Mouse (Mus musculus): ENCODE results near the gene Tlr8. TPM values are rescaled to one million over a fixed set of nuclear protein-coding genes. Genes with fewer than 3 reads are reported as not detected.

Tlr8 gene
- polyA plus RNA-seq, 1 experiment from 2014 or later = 0.85 TPM

GRCm38 (mm10) chrX:167229819-167230218 lies 34.3 kb downstream of the Tlr8 start:
- Histone ChIP-seq H3K27ac (ENCODE audit: low read length) (no peak overlapping the region), H3K9ac (ENCODE audit: low read length) (no peak overlapping the region), H3K4me2 (ENCODE audit: low read depth, low read length) (no peak overlapping the region), H3K9me3 (ENCODE audit: control insufficient read depth, low read length) (no peaks in the 10 kb centered on the region), H3K27me3 (ENCODE audit: control insufficient read depth, insufficient read depth, low read depth, low read length) (0 out of 2 replicates have a peak, but pooled peaks cover 2% of the 10 kb centered on the region), H3K36me3 (ENCODE audit: control insufficient read depth, insufficient read depth, low read length) (no peaks in the 10 kb centered on the region), H3K4me3 (ENCODE audit: low read length) (no peak overlapping the region), H3K4me1 (replicated peaks; ENCODE audit: control insufficient read depth, insufficient read depth, low read length) (no peaks in the 10 kb centered on the region)
- ATAC-seq (ENCODE audit: low read depth) = no peak
- 59% methylated on average over 1 of the region's 1 CpGs for WGBS

GRCm38 (mm10) chrX:167229206-167229605 lies 34.9 kb downstream of the Tlr8 start:
- 39% methylated on average over 6 of the region's 6 CpGs for WGBS
- H3K9me3 ChIP-seq (ENCODE audit: control insufficient read depth, low read length) = no peaks in the 10 kb centered on the region
- no peak overlapping the region for H3K4me2 ChIP-seq (ENCODE audit: low read depth, low read length)
- H3K27ac ChIP-seq (ENCODE audit: low read length) = no peak overlapping the region
- H3K36me3 ChIP-seq (ENCODE audit: control insufficient read depth, insufficient read depth, low read length) = no peaks in the 10 kb centered on the region
- H3K9ac ChIP-seq (ENCODE audit: low read length) = no peak overlapping the region
- no peak overlapping the region for H3K4me3 ChIP-seq (ENCODE audit: low read length)
- H3K27me3 ChIP-seq (ENCODE audit: control insufficient read depth, insufficient read depth, low read depth, low read length) = no peaks in the 10 kb centered on the region
- H3K4me1 ChIP-seq (replicated peaks; ENCODE audit: control insufficient read depth, insufficient read depth, low read length) = no peaks in the 10 kb centered on the region
- no peak for ATAC-seq (ENCODE audit: low read depth)

GRCm38 (mm10) chrX:167227756-167228155 lies 36.4 kb downstream of the Tlr8 start:
- Histone ChIP-seq H3K27ac (ENCODE audit: low read length) (no peak overlapping the region), H3K9ac (ENCODE audit: low read length) (no peak overlapping the region), H3K27me3 (ENCODE audit: control insufficient read depth, insufficient read depth, low read depth, low read length) (no peaks in the 10 kb centered on the region), H3K4me3 (ENCODE audit: low read length) (no peak overlapping the region), H3K36me3 (ENCODE audit: control insufficient read depth, insufficient read depth, low read length) (no peaks in the 10 kb centered on the region), H3K9me3 (ENCODE audit: control insufficient read depth, low read length) (no peaks in the 10 kb centered on the region), H3K4me1 (replicated peaks; ENCODE audit: control insufficient read depth, insufficient read depth, low read length) (no peaks in the 10 kb centered on the region), H3K4me2 (ENCODE audit: low read depth, low read length) (no peak overlapping the region)
- no peak for ATAC-seq (ENCODE audit: low read depth)
- WGBS = 89% methylated on average over 6 of the region's 6 CpGs

GRCm38 (mm10) chrX:167227138-167227537 lies 37.0 kb downstream of the Tlr8 start:
- Histone ChIP-seq H3K4me2 (ENCODE audit: low read depth, low read length) (no peak overlapping the region), H3K4me1 (replicated peaks; ENCODE audit: control insufficient read depth, insufficient read depth, low read length) (no peaks in the 10 kb centered on the region), H3K9ac (ENCODE audit: low read length) (no peak overlapping the region), H3K4me3 (ENCODE audit: low read length) (no peak overlapping the region), H3K27ac (ENCODE audit: low read length) (no peak overlapping the region), H3K36me3 (ENCODE audit: control insufficient read depth, insufficient read depth, low read length) (no peaks in the 10 kb centered on the region), H3K9me3 (ENCODE audit: control insufficient read depth, low read length) (no peaks in the 10 kb centered on the region), H3K27me3 (ENCODE audit: control insufficient read depth, insufficient read depth, low read depth, low read length) (no peaks in the 10 kb centered on the region)
- 73% methylated on average over 7 of the region's 7 CpGs for WGBS
- ATAC-seq (ENCODE audit: low read depth) = no peak

- no peak for ATAC-seq (ENCODE audit: low read depth)
- no peaks in the 10 kb centered on the region for H3K36me3 ChIP-seq (ENCODE audit: control insufficient read depth, insufficient read depth, low read length)
- 83% methylated on average over 5 of the region's 5 CpGs for WGBS
Measured at GRCm38 (mm10) chrX:167226570-167226969, 37.6 kb downstream of the Tlr8 start.

GRCm38 (mm10) chrX:167212707-167213106 lies 51.4 kb downstream of the Tlr8 start:
- ATAC-seq (ENCODE audit: low read depth) = peak; percentile 66
- peak overlapping the region; percentile 65 for H3K27ac ChIP-seq (ENCODE audit: low read length)
- H3K4me1 ChIP-seq (replicated peaks; ENCODE audit: control insufficient read depth, insufficient read depth, low read length) = peaks cover 7% of the 10 kb centered on the region; the same call in 1 of the 2 replicates
- no peaks in the 10 kb centered on the region for H3K27me3 ChIP-seq (ENCODE audit: control insufficient read depth, insufficient read depth, low read depth, low read length)
- peak overlapping the region; percentile 31; the same call in 1 of the 2 replicates for H3K4me2 ChIP-seq (ENCODE audit: low read depth, low read length)
- 30% methylated on average over 8 of the region's 8 CpGs for WGBS
- no peaks in the 10 kb centered on the region for H3K9me3 ChIP-seq (ENCODE audit: control insufficient read depth, low read length)
- no peak overlapping the region for H3K9ac ChIP-seq (ENCODE audit: low read length)
- H3K4me3 ChIP-seq (ENCODE audit: low read length) = no peak overlapping the region
- H3K36me3 ChIP-seq (ENCODE audit: control insufficient read depth, insufficient read depth, low read length) = no peaks in the 10 kb centered on the region

More at GRCm38 (mm10) chrX:167226570-167226969, 37.6 kb downstream of the Tlr8 start:
- no peaks in the 10 kb centered on the region for H3K9me3 ChIP-seq (ENCODE audit: control insufficient read depth, low read length)
- H3K4me1 ChIP-seq (replicated peaks; ENCODE audit: control insufficient read depth, insufficient read depth, low read length) = no peaks in the 10 kb centered on the region
- no peaks in the 10 kb centered on the region for H3K27me3 ChIP-seq (ENCODE audit: control insufficient read depth, insufficient read depth, low read depth, low read length)
- no peak overlapping the region for H3K4me3 ChIP-seq (ENCODE audit: low read length)
- no peak overlapping the region for H3K9ac ChIP-seq (ENCODE audit: low read length)
- H3K4me2 ChIP-seq (ENCODE audit: low read depth, low read length) = no peak overlapping the region
- H3K27ac ChIP-seq (ENCODE audit: low read length) = no peak overlapping the region

GRCm38 (mm10) chrX:167211871-167212555 lies 52.1 kb downstream of the Tlr8 start:
- no peak overlapping the region for H3K4me3 ChIP-seq (ENCODE audit: low read length)
- H3K27ac ChIP-seq (ENCODE audit: low read length) = peak overlapping the region; percentile 65
- H3K4me2 ChIP-seq (ENCODE audit: low read depth, low read length) = 0 out of 2 replicates have a peak overlapping the region, but pooled peaks have one; percentile 11
- H3K9ac ChIP-seq (ENCODE audit: low read length) = peak overlapping the region; percentile 45; the same call in 1 of the 2 replicates
- ATAC-seq (ENCODE audit: low read depth) = no peak
- H3K36me3 ChIP-seq (ENCODE audit: control insufficient read depth, insufficient read depth, low read length) = no peaks in the 10 kb centered on the region
- 38% methylated on average over 9 of the region's 9 CpGs for WGBS
- no peaks in the 10 kb centered on the region for H3K9me3 ChIP-seq (ENCODE audit: control insufficient read depth, low read length)
- H3K27me3 ChIP-seq (ENCODE audit: control insufficient read depth, insufficient read depth, low read depth, low read length) = no peaks in the 10 kb centered on the region
- peaks cover 7% of the 10 kb centered on the region; the same call in 1 of the 2 replicates for H3K4me1 ChIP-seq (replicated peaks; ENCODE audit: control insufficient read depth, insufficient read depth, low read length)

GRCm38 (mm10) chrX:167210319-167210728 lies 53.8 kb downstream of the Tlr8 start:
- H3K9ac ChIP-seq (ENCODE audit: low read length) = peak overlapping the region; percentile 35
- no peak for ATAC-seq (ENCODE audit: low read depth)
- WGBS = 24% methylated on average over 6 of the region's 6 CpGs
- H3K9me3 ChIP-seq (ENCODE audit: control insufficient read depth, low read length) = no peaks in the 10 kb centered on the region
- peak overlapping the region; percentile 56 for H3K4me2 ChIP-seq (ENCODE audit: low read depth, low read length)
- peak overlapping the region; percentile 64; the same call in 1 of the 2 replicates for H3K4me3 ChIP-seq (ENCODE audit: low read length)
- H3K4me1 ChIP-seq (replicated peaks; ENCODE audit: control insufficient read depth, insufficient read depth, low read length) = peaks cover 7% of the 10 kb centered on the region; the same call in 1 of the 2 replicates
- H3K36me3 ChIP-seq (ENCODE audit: control insufficient read depth, insufficient read depth, low read length) = peaks cover 2% of the 10 kb centered on the region; the same call in 1 of the 2 replicates
- H3K27me3 ChIP-seq (ENCODE audit: control insufficient read depth, insufficient read depth, low read depth, low read length) = no peaks in the 10 kb centered on the region
- H3K27ac ChIP-seq (ENCODE audit: low read length) = peak overlapping the region; percentile 88

GRCm38 (mm10) chrX:167209828-167210227 lies 54.3 kb downstream of the Tlr8 start:
- WGBS = 39% methylated on average over 8 of the region's 8 CpGs
- H3K4me2 ChIP-seq (ENCODE audit: low read depth, low read length) = peak overlapping the region; percentile 56
- peak overlapping the region; percentile 88 for H3K27ac ChIP-seq (ENCODE audit: low read length)
- H3K9me3 ChIP-seq (ENCODE audit: control insufficient read depth, low read length) = no peaks in the 10 kb centered on the region
- H3K36me3 ChIP-seq (ENCODE audit: control insufficient read depth, insufficient read depth, low read length) = peaks cover 2% of the 10 kb centered on the region; the same call in 1 of the 2 replicates
- no peaks in the 10 kb centered on the region; the same call in 1 of the 2 replicates for H3K27me3 ChIP-seq (ENCODE audit: control insufficient read depth, insufficient read depth, low read depth, low read length)
- peak overlapping the region; percentile 64 for H3K4me3 ChIP-seq (ENCODE audit: low read length)
- peak overlapping the region; percentile 84 for H3K9ac ChIP-seq (ENCODE audit: low read length)
- peaks cover 7% of the 10 kb centered on the region; the same call in 1 of the 2 replicates for H3K4me1 ChIP-seq (replicated peaks; ENCODE audit: control insufficient read depth, insufficient read depth, low read length)
- no peak for ATAC-seq (ENCODE audit: low read depth)
